Mouse (Mus musculus): ENCODE measurements at regions not wholly inside any gene's neighbourhood (a gene's known extent, or its start where the extent isn't known, plus 50 kb on each side); places are given as distances from the start of the nearest gene placed in this dataset.

DNA sequence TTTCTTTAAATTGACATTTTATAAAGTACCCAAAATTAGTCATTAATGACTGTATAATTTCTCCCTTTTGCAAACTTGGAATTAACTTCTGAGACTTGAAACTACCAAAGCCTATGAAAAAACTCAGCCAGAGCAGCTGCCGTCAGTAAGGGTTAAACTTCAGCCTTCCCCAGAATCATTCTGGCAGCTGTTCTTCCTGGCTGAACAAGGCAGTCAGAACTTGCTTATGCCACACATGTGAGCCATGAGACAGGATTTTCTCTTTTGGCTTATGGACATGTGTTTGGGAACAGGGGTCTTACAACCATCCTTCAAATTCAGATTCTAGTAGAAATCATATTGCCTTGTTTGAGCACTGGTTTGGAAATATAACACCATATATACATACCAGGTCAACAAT lies 422.4 kb upstream of the Fat1 start:
- DNase-seq, result no peak

DNA sequence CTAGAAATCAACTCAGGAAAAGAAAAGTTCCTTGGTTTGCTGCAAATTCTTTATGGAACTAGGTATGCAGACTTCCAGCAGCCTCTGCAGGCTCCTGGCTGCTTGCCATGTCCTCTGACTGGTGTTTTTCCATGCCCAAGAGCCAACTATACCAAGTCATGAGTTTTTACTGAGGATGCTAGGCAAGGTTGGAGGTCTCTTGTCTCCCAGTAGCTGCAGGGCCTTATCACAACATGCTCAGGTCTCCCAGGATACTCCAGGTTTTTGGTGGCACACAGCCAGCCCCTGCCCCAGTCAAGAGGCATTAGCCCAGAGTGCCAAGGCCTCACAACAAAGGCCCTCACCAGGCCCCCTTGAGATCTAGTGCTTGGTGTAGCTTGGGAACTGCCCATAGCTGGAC lies 409.3 kb upstream of the Fat1 start:
- no peak for DNase-seq

DNA sequence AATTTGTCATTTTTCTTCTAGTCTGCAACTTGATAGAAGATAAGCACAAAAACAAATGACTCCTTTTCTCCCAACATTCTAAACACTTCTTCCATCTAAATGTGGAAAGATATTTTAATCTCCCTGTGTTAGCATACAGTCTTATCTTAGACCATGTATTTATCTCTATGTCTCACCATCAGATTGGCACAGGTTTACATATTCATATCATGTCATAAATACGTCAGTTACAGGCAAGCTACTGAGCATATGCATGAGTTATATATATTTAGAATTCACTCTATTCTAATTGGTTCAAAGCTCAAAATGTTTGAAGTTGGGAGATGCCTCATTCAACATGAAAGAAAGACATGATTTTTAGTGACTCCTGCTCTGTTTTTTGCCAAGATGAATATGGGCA lies 405.6 kb upstream of the Fat1 start:
- DNase-seq, result no peak

DNA sequence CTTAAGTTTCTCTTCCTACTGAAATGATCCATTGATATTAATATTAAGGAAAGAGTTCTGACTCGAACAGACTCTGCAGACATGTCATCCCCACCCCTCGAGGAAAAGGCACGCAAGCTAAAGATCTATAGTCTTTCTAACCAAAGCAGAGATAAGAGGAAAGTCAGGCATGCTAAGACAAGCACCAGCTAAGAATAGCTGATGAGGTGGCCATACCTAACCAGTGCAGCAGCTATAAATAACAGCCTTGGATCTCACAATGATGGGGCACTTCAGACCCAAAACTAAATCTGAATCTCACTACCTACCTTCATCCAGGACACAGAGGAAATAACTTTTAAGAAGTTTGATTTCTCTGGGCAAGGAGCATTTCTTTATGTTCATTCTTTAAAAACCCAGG lies 386.4 kb upstream of the Fat1 start:
- no peak for DNase-seq

DNA sequence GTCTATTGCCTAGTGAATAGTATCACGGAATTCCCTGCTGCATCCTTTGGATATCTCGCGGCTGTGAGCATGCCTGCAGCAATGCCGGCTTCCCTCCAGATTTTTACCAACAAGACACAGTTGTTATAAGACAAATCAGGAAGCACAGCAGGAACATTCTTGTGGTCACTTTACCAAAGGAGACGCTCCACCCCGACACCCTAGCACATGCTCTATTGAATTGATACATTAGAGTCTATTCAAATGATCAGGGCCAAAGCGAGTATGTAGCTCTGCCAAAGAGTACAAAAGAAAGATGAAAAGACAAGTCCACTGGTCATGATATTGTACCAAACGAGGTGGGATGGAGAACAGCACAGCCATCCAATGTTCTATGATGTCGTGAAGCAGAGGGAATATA lies 376.1 kb upstream of the Fat1 start:
- no peak for DNase-seq

DNA sequence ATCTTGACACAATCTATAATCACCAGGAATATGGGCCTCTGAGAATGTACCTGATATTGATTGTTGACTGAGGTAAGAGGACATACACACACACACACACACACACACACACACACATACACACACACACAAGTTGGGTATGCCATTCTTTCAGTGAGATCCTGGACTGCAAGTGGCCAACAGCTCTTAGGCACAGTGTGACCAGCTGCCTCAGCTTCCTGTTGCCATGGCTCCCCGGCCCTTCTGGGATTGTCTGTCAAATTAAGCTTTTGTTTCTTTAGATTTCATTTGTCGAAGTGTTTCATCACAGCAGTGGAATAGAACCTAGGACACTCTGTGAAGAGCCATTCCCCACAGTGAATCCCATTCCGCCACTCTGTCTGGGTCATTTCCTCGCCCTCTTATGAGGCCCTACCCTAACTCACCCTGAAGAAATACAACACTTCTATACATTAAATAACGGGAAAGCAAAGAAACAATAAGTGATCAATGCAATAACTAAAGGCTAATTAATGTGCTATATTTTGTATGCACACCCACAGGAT lies 358.9 kb upstream of the Fat1 start:
- no peak for DNase-seq

DNA sequence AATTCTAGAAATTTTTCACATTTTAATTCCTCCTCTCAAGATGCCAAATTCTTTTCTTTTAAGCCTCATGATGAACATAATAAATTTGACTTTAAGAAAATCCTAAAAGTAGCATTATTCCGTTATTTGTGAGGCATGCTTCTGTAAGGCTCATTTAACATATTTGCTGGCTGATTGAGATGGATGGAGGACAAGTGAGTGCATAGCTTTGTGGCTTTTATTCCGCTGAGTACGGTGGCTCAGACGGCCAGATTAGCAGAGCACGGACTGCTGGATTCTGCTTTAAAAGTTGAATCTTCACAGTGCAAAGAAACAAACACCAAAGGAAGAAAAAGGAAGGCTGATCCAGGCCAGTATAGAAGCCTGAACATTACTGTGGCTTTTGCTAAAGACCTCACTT lies 358.3 kb upstream of the Fat1 start:
- no peak for DNase-seq

Data from right cerebral cortex, postnatal 25 days (tissue).